Mouse (Mus musculus) neural tube, embryonic 14.5 days (tissue): Measurements from ENCODE around the gene Btg3. TPM values are rescaled to one million over a fixed set of nuclear protein-coding genes. Genes with fewer than 3 reads are reported as not detected.

Source experiments
- ATAC-seq: fragments of 200-750 bp; cut with Nextera tagmentation; 2 replicates; pipeline ENCODE4 v1.8.0; 2017; ENCODE audit warnings: low read depth, mild to moderate bottlenecking, moderate TSS enrichment, moderate library complexity
- H3K27ac ChIP-seq: fragments of 300-500 bp; sonication (generic); 2 replicates; pipeline ENCODE4 v1.5.1; 2014; ENCODE audit warnings: low read depth, mild to moderate bottlenecking, control low read depth, low read length, moderate library complexity, mixed read lengths
- H3K27me3 ChIP-seq: fragments of 300-500 bp; sonication (generic); 2 replicates; pipeline ENCODE4 v1.6.1; 2014; ENCODE audit warnings: low read length; ENCODE audit not compliant: control insufficient read depth, insufficient read depth
- H3K36me3 ChIP-seq: fragments of 300-500 bp; sonication (generic); 2 replicates; pipeline ENCODE4 v1.6.1; 2014; ENCODE audit warnings: low read length, mixed read lengths; ENCODE audit not compliant: control insufficient read depth, insufficient read depth
- H3K4me1 ChIP-seq: fragments of 300-500 bp; sonication (generic); 2 replicates; pipeline ENCODE4 v1.6.1; 2014; ENCODE audit warnings: low read length; ENCODE audit not compliant: control insufficient read depth, insufficient read depth
- H3K4me2 ChIP-seq: fragments of 300-500 bp; sonication (generic); 2 replicates; pipeline ENCODE4 v1.6.1; 2014; ENCODE audit warnings: mild to moderate bottlenecking, low read depth, low read length, control low read depth
- H3K4me3 ChIP-seq: fragments of 300-500 bp; sonication (generic); 2 replicates; pipeline ENCODE4 v1.5.1; 2014; ENCODE audit warnings: low read depth, low read length, control low read depth, mixed read lengths
- H3K9ac ChIP-seq: fragments of 300-500 bp; sonication (generic); replicated peaks from 2 replicates; pipeline ENCODE4 v1.6.1; 2014; ENCODE audit warnings: low read depth, mild to moderate bottlenecking, control low read depth, low read length, mixed read lengths
- H3K9me3 ChIP-seq: fragments of 300-500 bp; sonication (generic); 2 replicates; pipeline ENCODE4 v1.6.1; 2016; ENCODE audit warnings: low read length; ENCODE audit not compliant: control insufficient read depth
- WGBS: fragments of 180-500 bp; shearing (Covaris S2); extraction: QIAGEN DNeasy Blood & Tissue Kit; methylation state at CpG from one replicate; pipeline ENCODE4 v1.1.7; 2014; 5-methylcytosine and 5-hydroxymethylcytosine counted together
- polyA plus RNA-seq: library from polyadenylated mRNA; unstranded; fragments of >200 nt; fragmentation: Nextera tagmentation; extraction: Ambion mirVana; gene quantifications from 2 replicates; pipeline ENCODE4 v1.2.1, GENCODE M21; 2014

Btg3 gene
- polyA plus RNA-seq, 1 experiment from 2014 or later = 18.4 TPM

DNA sequence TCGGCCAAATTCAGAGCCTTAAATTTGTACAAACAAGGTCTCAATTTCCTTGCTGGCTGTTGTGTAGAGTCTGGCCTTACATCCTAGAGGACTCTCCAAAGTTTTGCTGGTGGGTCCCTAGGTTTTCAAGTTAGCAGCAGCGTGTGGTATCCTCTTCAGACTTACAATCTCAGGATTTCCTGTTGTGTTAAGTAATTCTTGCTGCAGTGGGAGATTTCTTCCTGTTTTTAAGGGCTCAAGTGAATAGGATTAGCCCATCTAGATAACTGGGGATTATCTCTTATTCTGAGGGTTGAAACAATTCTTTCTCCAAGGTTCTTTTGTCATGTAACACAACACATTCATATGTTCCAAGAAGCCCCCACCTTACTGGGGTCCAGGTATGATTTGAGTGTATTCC is 14.4 kb upstream of the Btg3 start:
- Histone ChIP-seq H3K36me3 (no peaks in the 10 kb centered on the region), H3K4me1 (no peaks in the 10 kb centered on the region), H3K27me3 (no peaks in the 10 kb centered on the region), H3K4me3 (no peak overlapping the region), H3K27ac (no peak overlapping the region), H3K9ac (no peak overlapping the region), H3K9me3 (no peaks in the 10 kb centered on the region), H3K4me2 (no peak overlapping the region)
- WGBS = 72% methylated on average over 2 of the region's 2 CpGs
- ATAC-seq = no peak

DNA sequence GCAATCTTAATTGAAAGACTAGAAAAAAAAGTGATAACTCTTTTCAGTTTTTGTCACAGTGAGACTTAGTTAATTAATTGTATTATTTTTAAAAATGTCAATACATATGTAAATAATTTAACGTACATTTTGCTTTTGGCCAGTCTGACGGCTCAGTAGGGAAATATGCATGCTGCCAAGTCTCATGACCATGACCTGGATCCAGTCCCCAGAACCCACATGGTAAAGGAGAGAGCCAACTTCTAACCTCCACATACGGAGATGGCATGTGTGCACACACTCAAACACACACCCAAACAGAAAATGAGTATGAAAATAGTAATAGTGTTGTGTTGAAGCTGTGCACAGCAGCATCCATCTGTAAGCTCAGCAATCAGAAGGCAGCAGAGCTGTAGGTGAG is 13.0 kb upstream of the Btg3 start:
- H3K4me1 ChIP-seq = no peaks in the 10 kb centered on the region
- no peak overlapping the region for H3K27ac ChIP-seq
- no peak overlapping the region for H3K9ac ChIP-seq
- WGBS = 89% methylated on average over 3 of the region's 3 CpGs
- H3K4me3 ChIP-seq = no peak overlapping the region
- ATAC-seq = no peak
- no peaks in the 10 kb centered on the region for H3K27me3 ChIP-seq
- no peak overlapping the region for H3K4me2 ChIP-seq
- no peaks in the 10 kb centered on the region for H3K36me3 ChIP-seq
- H3K9me3 ChIP-seq = no peaks in the 10 kb centered on the region

DNA sequence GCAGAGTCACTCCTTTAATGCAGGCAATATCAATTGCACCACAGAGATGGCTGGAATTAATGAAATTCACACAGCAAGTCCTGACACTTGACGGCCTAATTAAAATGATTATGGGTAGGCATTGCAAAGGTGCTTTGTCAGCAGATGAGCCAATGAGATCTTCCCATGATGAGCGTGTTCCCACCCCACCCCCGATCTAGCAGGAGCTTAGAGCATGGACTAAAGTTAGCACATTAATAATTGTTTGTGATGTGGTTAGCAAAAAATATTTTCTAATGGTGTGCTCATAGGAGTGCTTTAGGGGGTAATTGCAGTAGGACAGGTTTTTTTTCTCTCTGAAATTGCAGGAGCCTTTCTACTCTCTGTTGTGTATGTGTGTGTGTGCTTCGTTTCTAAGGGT is 12.1 kb upstream of the Btg3 start:
- no peak overlapping the region for H3K9ac ChIP-seq
- H3K9me3 ChIP-seq = no peaks in the 10 kb centered on the region
- H3K27ac ChIP-seq = no peak overlapping the region
- WGBS = 56% methylated on average over 4 of the region's 4 CpGs
- no peaks in the 10 kb centered on the region for H3K27me3 ChIP-seq
- H3K4me2 ChIP-seq = no peak overlapping the region
- H3K36me3 ChIP-seq = no peaks in the 10 kb centered on the region
- peak; percentile 56; the same call in 1 of the 2 replicates for ATAC-seq
- H3K4me1 ChIP-seq = no peaks in the 10 kb centered on the region
- H3K4me3 ChIP-seq = no peak overlapping the region

DNA sequence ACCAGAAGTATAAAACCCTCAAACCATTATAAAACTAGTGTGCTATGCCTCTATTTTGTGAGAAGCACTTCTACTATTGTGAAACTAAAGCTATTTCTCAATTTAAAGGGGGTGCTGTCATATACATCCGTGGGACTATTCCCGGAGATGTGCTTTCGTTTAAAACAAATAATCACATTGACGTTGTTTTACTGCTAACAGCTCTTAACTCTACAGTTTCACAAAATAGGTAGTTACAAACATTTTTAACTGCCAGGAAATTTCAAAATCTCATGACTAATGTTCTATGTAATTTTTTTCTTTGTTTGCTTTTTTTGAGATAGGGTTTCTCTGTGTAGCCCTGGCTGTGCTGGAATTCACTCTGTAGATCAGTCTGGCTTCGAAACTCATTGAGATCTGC is 1.5 kb upstream of the Btg3 start:
- WGBS = 91% methylated on average over 5 of the region's 5 CpGs
- ATAC-seq = no peak
- H3K9ac ChIP-seq = no peak overlapping the region
- H3K27ac ChIP-seq = no peak overlapping the region
- H3K9me3 ChIP-seq = no peaks in the 10 kb centered on the region
- H3K4me1 ChIP-seq = no peaks in the 10 kb centered on the region
- H3K27me3 ChIP-seq = no peaks in the 10 kb centered on the region
- H3K4me2 ChIP-seq = no peak overlapping the region
- no peaks in the 10 kb centered on the region for H3K36me3 ChIP-seq
- H3K4me3 ChIP-seq = no peak overlapping the region

DNA sequence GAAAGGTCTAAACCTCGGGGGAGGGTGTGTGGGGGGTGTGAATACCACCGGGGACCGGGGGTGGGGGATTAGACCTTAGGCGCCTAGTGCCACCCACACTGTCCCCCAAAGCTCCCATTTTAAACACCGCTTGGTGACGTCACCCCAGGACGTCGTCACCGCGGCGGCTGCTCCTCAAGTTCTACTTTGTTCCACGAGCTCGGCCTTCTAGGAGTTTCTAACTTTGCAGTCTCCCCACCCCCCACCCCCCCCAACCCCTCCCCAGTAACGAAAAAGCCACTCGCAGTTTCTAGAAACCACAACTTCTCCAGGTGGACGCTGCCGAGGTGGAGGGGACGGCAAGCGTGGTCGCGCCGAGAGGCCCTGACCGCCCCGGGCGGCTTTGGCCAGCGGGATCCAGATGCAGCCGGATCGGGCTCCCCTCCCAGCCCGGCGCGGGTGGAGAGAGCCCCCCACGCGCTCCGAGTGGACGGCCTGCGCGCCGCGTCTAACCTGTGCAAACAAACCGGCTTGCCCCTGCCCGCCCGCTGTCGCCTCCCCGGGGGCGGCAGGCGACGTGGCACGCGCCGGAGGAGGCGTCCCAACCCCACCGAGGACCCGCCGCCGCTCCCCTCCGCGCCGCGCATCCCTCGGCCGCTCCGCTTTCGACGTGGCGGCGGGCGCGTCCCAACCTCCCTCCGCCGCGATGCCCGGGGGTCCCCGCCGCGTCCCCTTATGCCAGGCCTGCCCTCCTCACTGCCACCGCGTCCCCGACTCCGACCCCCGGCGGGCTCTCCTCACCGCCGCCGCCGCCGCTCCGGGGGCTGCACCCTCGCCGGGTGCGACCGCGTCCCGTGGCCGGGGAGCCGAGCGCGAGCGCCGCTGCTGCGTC is 936 bp downstream of the Btg3 start:
- ATAC-seq = peak; percentile 76
- WGBS = under 1% methylated on average over 45 of the region's 100 CpGs
- Histone ChIP-seq H3K27ac (no peak overlapping the region; the same call in 1 of the 2 replicates), H3K9me3 (no peaks in the 10 kb centered on the region), H3K4me3 (peak overlapping the region; percentile 74), H3K4me2 (peak overlapping the region; percentile 55), H3K36me3 (no peaks in the 10 kb centered on the region), H3K4me1 (no peaks in the 10 kb centered on the region), H3K27me3 (no peaks in the 10 kb centered on the region), H3K9ac (peak overlapping the region; percentile 79)

DNA sequence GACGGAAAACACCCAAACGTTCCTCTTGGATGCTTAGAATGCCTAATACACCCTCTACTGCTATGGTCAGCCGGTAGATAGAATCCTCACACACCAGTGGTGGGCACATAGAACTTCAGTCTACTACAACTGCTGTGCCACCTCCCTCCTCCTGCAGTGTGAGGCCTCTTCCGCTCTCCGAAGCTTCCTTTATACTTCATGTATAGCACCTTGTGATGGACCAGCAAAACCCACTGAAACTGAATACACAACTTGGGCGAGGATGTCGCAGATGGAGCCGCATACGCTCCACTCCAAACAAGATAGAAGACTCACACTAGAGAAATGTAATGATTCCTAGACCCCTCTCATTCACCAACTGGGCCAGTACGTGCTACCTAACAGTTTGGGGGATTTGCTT is 1.8 kb downstream of the Btg3 start:
- Histone ChIP-seq H3K4me1 (no peaks in the 10 kb centered on the region), H3K4me3 (peak overlapping the region; percentile 74; the same call in 1 of the 2 replicates), H3K36me3 (no peaks in the 10 kb centered on the region), H3K9me3 (no peaks in the 10 kb centered on the region), H3K9ac (no peak overlapping the region), H3K27ac (no peak overlapping the region), H3K4me2 (peak overlapping the region; percentile 55), H3K27me3 (no peaks in the 10 kb centered on the region)
- 63% methylated on average over 10 of the region's 10 CpGs for WGBS
- ATAC-seq = no peak

DNA sequence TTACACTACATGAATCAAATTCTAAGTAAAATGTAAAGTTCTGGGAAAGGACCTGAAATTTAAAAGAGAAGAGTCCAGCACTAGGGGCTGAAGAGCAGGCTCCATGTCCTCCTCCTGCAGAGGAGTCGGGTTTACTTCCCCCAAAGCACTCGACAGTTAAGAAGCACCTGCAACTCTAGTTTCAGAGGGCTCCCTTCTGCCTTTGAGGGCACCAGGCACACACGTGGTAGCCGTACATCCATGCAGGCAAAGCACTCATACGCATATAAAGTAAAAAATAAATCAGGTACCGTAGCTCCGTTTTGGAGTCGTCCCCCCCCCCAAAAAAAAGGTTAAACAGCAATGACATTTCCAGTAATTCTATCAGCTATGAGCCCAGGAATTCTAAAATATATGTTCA is 3.2 kb downstream of the Btg3 start:
- no peak overlapping the region for H3K9ac ChIP-seq
- no peaks in the 10 kb centered on the region for H3K9me3 ChIP-seq
- no peak overlapping the region for H3K4me2 ChIP-seq
- H3K27ac ChIP-seq = no peak overlapping the region
- no peaks in the 10 kb centered on the region for H3K27me3 ChIP-seq
- no peak overlapping the region for H3K4me3 ChIP-seq
- no peaks in the 10 kb centered on the region for H3K4me1 ChIP-seq
- no peak for ATAC-seq
- 0 out of 2 replicates have a peak, but pooled peaks cover under 1% of the 10 kb centered on the region for H3K36me3 ChIP-seq
- WGBS = 65% methylated on average over 8 of the region's 8 CpGs

DNA sequence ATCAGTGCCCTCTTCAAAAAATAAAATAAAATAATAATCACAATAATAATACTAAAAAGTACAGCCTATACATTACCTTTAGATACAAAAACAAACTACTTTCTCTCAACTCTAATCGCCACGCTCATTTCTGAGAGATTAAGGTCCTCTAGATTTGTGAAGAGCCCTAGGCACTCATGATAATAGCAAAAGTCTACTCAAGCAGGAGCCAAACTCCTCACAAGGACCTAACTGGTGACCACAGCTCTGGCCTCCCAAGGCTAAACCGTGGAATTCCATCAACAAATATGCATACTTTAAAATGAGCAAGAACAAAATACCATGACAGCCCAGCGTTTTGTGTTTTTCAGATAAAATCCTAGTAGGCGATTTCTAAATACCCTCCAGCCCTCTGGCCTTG is 4.2 kb downstream of the Btg3 start:
- H3K27me3 ChIP-seq = no peaks in the 10 kb centered on the region
- H3K9ac ChIP-seq = no peak overlapping the region
- no peaks in the 10 kb centered on the region for H3K9me3 ChIP-seq
- ATAC-seq = no peak
- H3K4me3 ChIP-seq = no peak overlapping the region
- H3K4me1 ChIP-seq = no peaks in the 10 kb centered on the region
- 0 out of 2 replicates have a peak, but pooled peaks cover 2% of the 10 kb centered on the region for H3K36me3 ChIP-seq
- WGBS = 92% methylated on average over 5 of the region's 5 CpGs
- no peak overlapping the region for H3K4me2 ChIP-seq
- no peak overlapping the region for H3K27ac ChIP-seq

DNA sequence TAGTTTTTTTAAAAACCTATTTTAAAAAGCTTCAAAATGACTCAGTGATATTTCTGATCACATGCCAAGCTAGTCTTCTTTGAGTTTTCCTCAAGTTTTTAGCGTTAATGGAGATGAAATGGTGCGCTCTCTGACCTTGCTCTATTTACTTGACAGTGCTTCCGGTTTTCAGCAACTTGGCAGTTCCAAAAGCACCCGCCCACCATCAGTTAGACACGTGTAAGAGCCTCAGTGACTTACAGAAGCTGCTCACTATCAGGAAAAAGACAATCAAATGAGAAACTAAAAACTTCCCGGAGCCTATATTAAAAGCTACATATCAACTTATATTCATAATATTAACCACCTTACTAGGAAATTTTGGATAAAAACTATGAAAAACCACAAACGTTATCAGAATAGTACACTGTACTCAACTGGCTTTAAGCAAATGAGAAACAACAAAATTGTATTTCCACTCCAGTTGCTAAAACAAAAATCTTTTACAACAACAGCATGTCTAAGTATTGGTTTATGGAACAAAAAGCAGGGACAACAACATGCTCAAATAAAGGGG is 5.4 kb downstream of the Btg3 start:
- Histone ChIP-seq H3K4me1 (no peaks in the 10 kb centered on the region), H3K9ac (no peak overlapping the region), H3K27me3 (no peaks in the 10 kb centered on the region), H3K9me3 (no peaks in the 10 kb centered on the region), H3K36me3 (0 out of 2 replicates have a peak, but pooled peaks cover 2% of the 10 kb centered on the region), H3K4me2 (no peak overlapping the region), H3K27ac (no peak overlapping the region), H3K4me3 (no peak overlapping the region)
- ATAC-seq = no peak
- 80% methylated on average over 7 of the region's 7 CpGs for WGBS
